Mouse (Mus musculus): Measurements from ENCODE around the gene Tmem268.

Gene Tmem268

DNA sequence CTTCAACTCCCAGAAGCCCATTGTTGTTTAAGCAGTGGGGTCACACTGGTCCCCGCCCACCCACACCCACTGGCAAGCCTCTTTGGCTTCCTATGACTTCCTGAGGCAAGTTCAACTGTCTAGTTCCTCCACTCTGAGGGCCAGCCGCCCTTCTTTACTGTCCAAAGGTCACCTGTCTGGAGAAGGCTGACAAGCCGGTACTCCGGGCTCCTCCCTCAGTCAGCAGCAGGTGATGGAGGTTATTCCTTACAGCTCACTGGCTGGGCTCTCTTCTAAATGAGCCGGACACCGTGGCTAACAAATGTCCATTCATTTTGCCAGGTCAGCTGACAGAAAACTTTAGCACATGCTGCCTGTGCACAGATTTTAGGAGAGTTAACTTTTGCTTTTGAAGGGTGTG lies 42.2 kb downstream of the Tmem268 start:
- DNase-seq (ENCODE audit: low spot score in 2 of 2), result no peak

DNA sequence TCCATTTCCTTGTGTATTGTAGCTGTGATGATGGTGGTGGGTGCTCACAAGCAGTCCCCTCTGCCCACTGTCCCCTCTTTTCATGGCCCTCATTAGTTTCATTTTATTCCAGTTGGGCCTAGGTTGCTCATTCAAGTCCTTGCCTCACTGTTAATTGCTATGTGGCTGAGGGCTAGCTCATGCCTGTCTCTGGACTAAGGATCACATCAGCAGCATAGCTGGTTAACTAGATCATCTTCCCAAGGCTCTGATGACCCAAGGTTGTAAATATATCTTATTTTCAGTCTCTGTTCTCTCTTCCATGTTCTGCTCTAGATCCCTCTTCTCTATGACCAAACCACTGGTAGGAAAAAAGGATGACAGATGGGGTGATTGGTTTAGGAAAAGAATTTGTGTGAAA lies 42.7 kb downstream of the Tmem268 start:
- DNase-seq (ENCODE audit: low spot score in 2 of 2), result no peak

DNA sequence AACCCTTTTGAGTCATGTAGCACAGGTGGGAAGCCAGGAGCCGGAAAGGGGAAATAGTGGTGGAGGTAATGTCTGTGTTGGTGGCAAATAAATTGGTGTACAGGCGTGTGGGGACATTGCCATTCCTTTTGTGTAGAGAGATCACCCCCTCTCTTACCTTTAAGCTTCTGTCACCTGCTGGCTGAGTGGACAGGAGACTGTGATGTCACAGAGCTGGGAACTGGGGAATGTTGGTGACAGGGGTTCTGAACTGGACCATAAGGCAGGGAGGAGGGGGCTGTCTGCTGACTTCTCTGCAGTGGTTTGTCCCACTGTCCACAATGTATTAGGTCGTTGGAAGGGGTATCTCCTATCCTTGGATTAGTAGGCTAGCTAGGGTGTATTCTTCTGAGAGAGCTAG lies 46.4 kb downstream of the Tmem268 start, which contains the start of gene Gm11213:
Gm11213 (minus strand) TSS at position 317 of the 400 bp plus-strand sequence.
- no peak for DNase-seq (ENCODE audit: low spot score in 2 of 2)

DNA sequence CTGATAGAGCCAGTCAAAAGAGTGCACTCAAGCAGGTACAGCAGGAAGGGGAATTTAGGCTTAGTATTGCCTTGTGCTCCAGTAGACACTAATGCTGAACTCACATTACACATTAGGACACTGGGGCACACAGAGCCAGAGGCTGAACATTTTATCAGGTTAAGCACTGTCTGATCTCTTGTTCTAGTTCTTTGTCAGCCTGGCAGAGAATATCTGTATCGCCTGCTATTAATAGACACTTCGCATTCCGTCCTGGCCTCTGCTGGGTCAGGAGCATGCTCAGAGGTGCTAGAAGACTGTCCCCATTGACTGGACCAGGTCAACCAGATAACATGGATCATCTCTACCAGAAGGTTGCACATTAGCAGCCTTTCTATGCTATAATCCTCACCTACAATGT lies 47.0 kb downstream of the Tmem268 start:
- DNase-seq (ENCODE audit: low spot score in 2 of 2), result no peak

DNA sequence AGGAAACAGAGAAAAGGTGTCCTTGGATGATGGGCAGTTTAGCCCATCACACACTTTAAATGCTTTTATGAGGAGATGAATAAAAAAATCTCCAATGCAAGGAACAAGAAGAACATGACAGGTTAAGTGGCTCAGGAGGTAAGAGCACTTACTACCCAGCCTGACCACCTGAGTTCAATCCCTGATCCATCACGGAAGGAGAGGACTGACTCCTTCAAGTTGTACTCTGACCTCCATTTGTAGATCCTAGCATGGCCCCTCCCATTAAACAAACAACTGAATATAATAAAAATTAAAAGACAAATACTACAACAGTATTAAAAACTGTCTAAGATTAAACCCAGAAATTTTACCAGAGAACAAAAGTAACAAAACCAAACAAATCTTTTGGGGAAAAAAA lies 47.4 kb downstream of the Tmem268 start:
- no peak for DNase-seq (ENCODE audit: low spot score in 2 of 2)

DNA sequence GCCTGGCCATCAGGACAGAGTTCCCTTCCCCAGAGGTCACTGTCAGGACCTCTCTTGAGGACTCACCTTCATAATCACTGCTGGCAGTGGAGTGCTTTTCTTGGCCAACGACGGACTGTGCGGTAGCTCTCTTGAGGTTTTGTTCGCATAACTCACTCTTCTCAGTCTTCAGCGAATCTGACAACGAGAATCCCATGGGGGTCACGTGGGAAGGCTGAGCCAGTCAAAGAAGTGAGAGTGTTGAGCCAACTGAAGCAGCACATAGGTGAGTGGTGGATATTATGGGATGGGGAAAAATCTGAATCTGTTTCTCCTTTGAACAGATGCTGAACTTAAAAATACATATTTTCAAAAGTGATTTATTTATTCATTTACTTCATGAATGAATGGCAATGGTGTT lies 49.8 kb downstream of the Tmem268 start:
- DNase-seq (ENCODE audit: low spot score in 2 of 2), result no peak

DNA sequence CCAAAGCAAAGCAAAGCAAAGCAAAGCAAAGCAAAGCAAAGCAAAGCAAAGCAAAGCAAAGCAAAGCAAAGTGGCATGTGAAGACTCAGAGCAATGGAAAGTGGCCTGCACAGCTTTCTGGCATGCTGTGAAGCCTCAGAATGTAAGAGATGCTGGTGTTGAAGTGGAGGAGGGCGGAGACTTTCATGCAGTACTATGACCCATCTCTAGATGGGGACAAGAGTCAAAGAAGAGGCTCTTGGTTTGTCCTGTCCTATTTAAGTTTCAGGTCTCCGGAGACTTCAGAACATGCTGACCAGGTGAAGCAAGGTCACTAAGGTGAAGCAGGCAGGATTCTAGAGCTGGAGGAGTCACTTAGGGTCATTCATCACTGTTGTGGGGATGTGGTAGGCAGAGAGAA lies 63.3 kb downstream of the Tmem268 start:
- no peak for DNase-seq (ENCODE audit: low spot score in 2 of 2)

DNA sequence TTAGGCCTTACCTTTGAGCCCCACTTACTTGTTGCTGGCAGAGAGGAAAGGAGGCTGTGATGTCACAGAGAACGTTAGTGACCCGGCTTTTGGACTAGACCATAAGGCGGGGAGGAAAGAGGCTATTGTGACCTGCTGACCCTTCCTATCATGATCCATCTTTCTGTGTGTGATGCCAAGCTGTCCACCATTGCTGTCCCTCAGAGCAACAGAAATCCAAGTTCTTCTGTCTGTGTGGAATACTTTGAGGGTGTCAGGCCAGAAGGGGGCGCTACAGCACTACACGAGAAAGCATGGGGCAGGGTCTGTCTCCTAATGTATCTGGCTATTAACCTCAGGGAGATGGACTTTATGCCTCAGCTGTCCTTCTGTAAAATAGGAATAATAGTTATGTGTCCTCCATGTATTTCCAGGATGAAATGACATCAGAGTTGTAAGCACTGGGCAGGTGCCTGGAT lies 63.8 kb downstream of the Tmem268 start, which contains the start of gene Tex48:
Tex48 (minus strand) TSS at position 51 of the 458 bp plus-strand sequence.
- DNase-seq (ENCODE audit: low spot score in 2 of 2), result no peak

DNA sequence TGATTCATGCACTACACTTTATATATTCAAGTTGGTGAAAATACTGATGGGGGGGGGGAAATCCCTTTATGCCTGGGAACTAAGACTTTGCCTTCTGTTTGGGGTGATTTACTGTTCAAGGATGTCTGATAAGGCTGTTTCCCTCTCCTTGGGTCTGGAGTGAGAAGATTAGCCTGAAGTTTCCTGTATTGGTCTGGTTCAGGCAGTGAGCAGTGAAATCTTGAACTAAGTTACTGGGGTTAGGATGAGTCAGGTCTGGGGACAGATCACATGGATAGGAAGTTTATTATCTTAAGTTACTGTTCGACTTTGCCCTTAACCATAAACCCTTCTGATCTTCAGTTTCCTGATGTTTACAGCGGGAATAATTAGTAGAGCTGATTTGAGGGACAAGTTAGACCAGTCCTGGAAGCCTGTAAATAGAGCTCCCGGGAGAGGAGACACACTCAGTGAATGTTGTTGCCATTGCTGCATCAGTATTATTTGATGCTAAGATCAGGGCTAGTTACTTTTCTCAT lies 67.0 kb downstream of the Tmem268 start:
- no peak for DNase-seq (ENCODE audit: low spot score in 2 of 2)

DNA sequence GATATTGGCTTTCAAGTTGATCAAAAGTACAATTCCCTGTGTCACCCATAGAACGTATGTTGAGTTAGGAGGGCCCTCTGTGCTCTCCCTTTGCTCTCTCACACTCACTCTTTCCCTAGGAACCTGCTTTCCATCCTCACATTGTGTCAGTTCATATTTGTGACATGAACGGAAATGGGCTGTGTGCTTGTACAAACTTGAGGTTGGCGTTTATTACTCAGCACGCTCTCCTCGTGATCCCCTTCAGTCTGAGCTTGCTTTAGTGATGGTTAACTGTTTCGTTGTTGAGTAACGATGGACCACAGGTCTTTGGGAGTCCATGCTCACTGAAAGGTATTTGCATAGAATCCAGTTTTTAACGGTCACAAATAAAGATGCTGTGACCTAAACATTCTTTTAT lies 68.5 kb downstream of the Tmem268 start:
- no peak for DNase-seq (ENCODE audit: low spot score in 2 of 2)

DNA sequence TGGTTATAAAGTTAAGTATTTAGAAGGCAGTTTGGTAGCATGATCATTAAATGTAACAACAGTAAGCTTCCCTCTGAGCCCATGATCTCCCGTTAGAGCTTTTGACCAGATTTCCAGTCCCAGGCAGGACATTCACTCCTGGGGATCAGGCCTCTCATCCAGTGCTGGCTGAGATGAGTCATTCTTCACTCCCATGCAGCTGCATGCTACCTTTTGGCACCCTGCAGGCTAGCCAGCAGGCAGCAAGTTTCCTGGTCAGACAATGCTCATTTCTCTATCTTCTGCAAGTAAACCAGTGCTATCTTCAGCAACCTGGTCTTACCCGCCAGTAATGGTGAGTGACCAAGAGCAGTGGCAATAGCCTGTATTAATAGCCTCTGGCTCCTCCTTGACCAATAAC lies 74.6 kb downstream of the Tmem268 start:
- DNase-seq (ENCODE audit: low spot score in 2 of 2), result no peak
